Mouse (Mus musculus): ENCODE data around the gene Prdm2. TPM values are rescaled to one million over a fixed set of nuclear protein-coding genes. Genes with fewer than 3 reads are reported as not detected.

The Prdm2 gene
- total RNA-seq, 2 experiments from 2014 or later = 35.3 to 46.0 TPM

DNA sequence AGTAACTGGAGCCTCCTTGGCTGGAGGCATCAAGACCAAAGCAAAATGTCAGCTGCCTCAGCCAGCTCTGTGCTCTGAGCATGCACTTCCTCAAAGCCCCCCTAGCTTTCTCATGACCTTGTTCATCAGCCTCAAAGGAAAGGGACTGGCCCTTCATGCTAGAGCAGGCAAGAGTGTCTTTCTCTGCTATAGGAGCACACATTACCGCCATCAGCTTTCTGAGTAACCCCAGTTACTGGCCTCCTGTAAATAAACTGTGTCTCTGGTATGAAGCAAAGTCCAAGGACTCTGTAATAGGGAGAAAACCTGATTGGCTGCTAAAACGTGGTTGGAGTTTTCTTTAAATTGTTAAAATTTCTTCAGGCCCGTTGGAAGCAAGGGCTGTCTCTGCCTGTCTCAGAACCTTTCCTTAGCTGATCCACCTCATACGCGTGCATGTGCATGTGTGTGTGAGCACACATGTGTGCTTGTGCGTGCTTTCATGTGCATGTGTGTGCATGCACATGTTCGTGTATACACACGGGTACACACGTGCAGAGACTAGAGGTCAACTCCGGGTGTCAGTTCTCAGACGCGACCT, 153.9 kb downstream of the Prdm2 start:
- intact Hi-C loops (cut with DNase I) = no loop called here

More for the DNA sequence above, 153.9 kb downstream of the Prdm2 start:
- no peak for DNase-seq (ENCODE audit: low spot score in 2 of 2)

Small RNAs within 50 kb of the gene (microRNA-seq; reads per million reads assigned to microRNA genes)
- gene Mir7021 = 1.5 reads per million

Other genes starting within 250 kb of the Prdm2 start
- 10 to 100 TPM; 13.3 to 15.1 TPM for gene Pdpn, start 86.6 kb upstream of the Prdm2 start, total RNA-seq (2021)
- gene Lrrc38, start 136.8 kb upstream of the Prdm2 start, total RNA-seq (2021) = 1 to 10 TPM; 1.7 to 3.0 TPM
- not detected for gene Pramel1, start 181.4 kb upstream of the Prdm2 start, total RNA-seq (2021)
- 10 to 100 TPM; 13.2 to 14.1 TPM for gene Pramef8, start 199.4 kb upstream of the Prdm2 start, total RNA-seq (2021)
- gene Oog4, start 237.3 kb upstream of the Prdm2 start, total RNA-seq (2021) = not detected

Measured in left cerebral cortex, postnatal 36 days (tissue).